Mouse (Mus musculus): ENCODE data around the gene Sept1. TPM values are rescaled to one million over a fixed set of nuclear protein-coding genes. Genes with fewer than 3 reads are reported as not detected.

The Sept1 gene
- total and polyA plus RNA-seq, 3 experiments, result 30.6 to 116 TPM; not detected in 1

- TF ChIP-seq GABPA (IDR thresholded peaks at IDR 0.05; ENCODE audit: low read depth, low read length), result no peak
- TF ChIP-seq ELF1 (IDR thresholded peaks at IDR 0.05; ENCODE audit: low read depth, low read length), result no peak
- TF ChIP-seq MAFK (IDR thresholded peaks at IDR 0.05; ENCODE audit: borderline replicate concordance, low read depth, low read length), result 0 out of 2 replicates have a peak, but pooled peaks have one; percentile 35
- peak; percentile 65 for TF ChIP-seq TBP (IDR thresholded peaks at IDR 0.05; ENCODE audit: low read depth, low read length)
- TF ChIP-seq TCF12 (IDR thresholded peaks at IDR 0.05; ENCODE audit: low read depth, low read length), result peak; percentile 64; the same call in 1 of the 2 replicates
- TF ChIP-seq MXI1 (IDR thresholded peaks at IDR 0.05; ENCODE audit: low read depth, low read length), result 0 out of 2 replicates have a peak, but pooled peaks have one; percentile 44
- TF ChIP-seq MYB (IDR thresholded peaks at IDR 0.05; ENCODE audit: low read depth, low read length), result no peak
- TF ChIP-seq ETS1 (IDR thresholded peaks at IDR 0.05; ENCODE audit: low read depth, low read length), result peak; percentile 87
- TF ChIP-seq ZMIZ1 (IDR thresholded peaks at IDR 0.05; ENCODE audit: low read depth, low read length), result peak; percentile 32; the same call in 1 of the 2 replicates
- peak; percentile 96 for TF ChIP-seq ZNF384 (IDR thresholded peaks at IDR 0.05; ENCODE audit: low read depth, low read length)
- TF ChIP-seq SMC3 (IDR thresholded peaks at IDR 0.05; ENCODE audit: low read depth, low read length), result no peak
- no peak for TF ChIP-seq CHD2 (IDR thresholded peaks at IDR 0.05; ENCODE audit: low read length)
- TF ChIP-seq ZKSCAN1 (IDR thresholded peaks at IDR 0.05; ENCODE audit: low read depth, low read length), result 0 out of 2 replicates have a peak, but pooled peaks have one; percentile 11
- TF ChIP-seq MYC (IDR thresholded peaks at IDR 0.05; ENCODE audit: low read depth, low read length), result peak; percentile 59; the same call in 1 of the 2 replicates
- no peak for TF ChIP-seq RAD21 (IDR thresholded peaks at IDR 0.05; ENCODE audit: low read depth, low read length)
- 0 out of 2 replicates have a peak, but pooled peaks have one; percentile 10 for TF ChIP-seq MAZ (IDR thresholded peaks at IDR 0.05; ENCODE audit: low read depth, low read length)
- no peak for TF ChIP-seq JUND (IDR thresholded peaks at IDR 0.05; ENCODE audit: low read depth, low read length)
- TF ChIP-seq EP300 (IDR thresholded peaks at IDR 0.05; ENCODE audit: low read depth in 1 of 2, low read length in 2 of 2), result peak; percentile 74 to 87
- no peak for TF ChIP-seq BHLHE40 (IDR thresholded peaks at IDR 0.05; ENCODE audit: borderline replicate concordance, low read depth, low read length)
Observed at GRCm38 (mm10) chr7:127218670-127219069, 14.3 kb downstream of the Sept1 start (continued).

- Histone ChIP-seq H3K4me1 (ENCODE audit: control insufficient read depth in 1 of 2, insufficient read depth in 2 of 2, low read length in 2 of 2) (peaks cover 23 to 39% of the 10 kb centered on the region in 2 experiments), H3K4me3 (ENCODE audit: control insufficient read depth in 1 of 2, insufficient read depth in 1 of 2, low read depth in 2 of 2, low read length in 2 of 2) (peak overlapping the region; percentile 32 to 34), H3K9ac (ENCODE audit: control insufficient read depth, low read depth, low read length, poor library complexity, severe bottlenecking) (peak overlapping the region; percentile 67), H3K36me3 (ENCODE audit: control insufficient read depth in 1 of 2, insufficient read depth in 2 of 2, low read length in 2 of 2) (peaks cover 0 to 21% of the 10 kb centered on the region in 2 experiments; a peak in 2 of 4 replicates), H3K9me3 (replicated peaks; ENCODE audit: insufficient read depth, low read length) (no peaks in the 10 kb centered on the region), H3K27ac (ENCODE audit: control insufficient read depth, low read depth, low read length) (peak overlapping the region; percentile 91), H3K27me3 (ENCODE audit: control insufficient read depth in 1 of 2, insufficient read depth in 2 of 2, low read length in 2 of 2) (no peaks in the 10 kb centered on the region), H3K79me2 (ENCODE audit: control insufficient read depth, insufficient read depth, low read length, poor library complexity) (peaks cover 3% of the 10 kb centered on the region)
- TF ChIP-seq KAT2A (conservative IDR thresholded peaks at IDR 0.05; ENCODE audit: low read depth, low read length) (no peak), POLR2A (IDR thresholded peaks at IDR 0.05; ENCODE audit: control insufficient read depth in 1 of 2, insufficient read depth in 1 of 2, low read depth in 1 of 2, low read length in 2 of 2, poor library complexity in 1 of 2) (peak; percentile 13 to 38; a peak in 1 of 4 replicates), USF2 (IDR thresholded peaks at IDR 0.05; ENCODE audit: borderline replicate concordance in 1 of 2, insufficient read depth in 1 of 2, low read depth in 1 of 2, low read length in 2 of 2) (no peak), MAZ (IDR thresholded peaks at IDR 0.05; ENCODE audit: low read depth, low read length) (peak; percentile 84; the same call in 1 of the 2 replicates), BHLHE40 (IDR thresholded peaks at IDR 0.05; ENCODE audit: borderline replicate concordance, low read depth, low read length) (no peak), HCFC1 (IDR thresholded peaks at IDR 0.05; ENCODE audit: low read depth, low read length) (0 out of 2 replicates have a peak, but pooled peaks have one; percentile 12)
- peak; percentile 75 for DNase-seq (ENCODE audit: low read depth, low spot score)
Observed at GRCm38 (mm10) chr7:127217901-127218642, 14.9 kb downstream of the Sept1 start.

Data from MEL (cell line).